Mouse (Mus musculus) ES-Bruce4 (cell line): ENCODE results near the gene Rapgefl1. TPM values are rescaled to one million over a fixed set of nuclear protein-coding genes. Genes with fewer than 3 reads are reported as not detected.

Experiments used
- H3K27ac ChIP-seq: 2 replicates; pipeline ENCODE4 v1.5.1; 2012; ENCODE audit warnings: low read length, inconsistent platforms; ENCODE audit not compliant: insufficient read depth
- H3K27me3 ChIP-seq: 2 replicates; pipeline ENCODE4 v1.6.1; 2012; ENCODE audit warnings: mild to moderate bottlenecking, low read length, inconsistent platforms; ENCODE audit not compliant: control insufficient read depth, poor library complexity, insufficient read depth, severe bottlenecking
- H3K36me3 ChIP-seq: 2 replicates; pipeline ENCODE4 v1.6.1; 2012; ENCODE audit warnings: inconsistent platforms, mild to moderate bottlenecking, low read length, moderate library complexity; ENCODE audit not compliant: control insufficient read depth, poor library complexity, insufficient read depth, severe bottlenecking
- H3K4me1 ChIP-seq: one replicate; pipeline ENCODE4 v1.8.1; 2011; ENCODE audit warnings: low read length; ENCODE audit not compliant: control insufficient read depth, insufficient read depth
- H3K4me3 ChIP-seq: 2 replicates; pipeline ENCODE4 v1.5.1; 2011; ENCODE audit warnings: low read depth, mild to moderate bottlenecking, low read length
- H3K9ac ChIP-seq: 2 replicates; pipeline ENCODE4 v1.6.1; 2012; ENCODE audit warnings: low read depth, mild to moderate bottlenecking, inconsistent platforms; ENCODE audit not compliant: poor library complexity, severe bottlenecking
- H3K9me3 ChIP-seq: replicated peaks from 2 replicates; pipeline ENCODE4 v1.6.1; 2012; ENCODE audit warnings: mild to moderate bottlenecking, low read length, inconsistent platforms; ENCODE audit not compliant: control insufficient read depth, poor library complexity, insufficient read depth, severe bottlenecking
- CTCF ChIP-seq: IDR thresholded peaks from one replicate; pipeline ENCODE4 v1.8.1; 2011; ENCODE audit warnings: low read depth, low read length
- EP300 ChIP-seq: IDR thresholded peaks from 2 replicates; pipeline ENCODE4 v1.6.1; 2011; ENCODE audit warnings: low read depth, low read length; ENCODE audit not compliant: insufficient read depth
- POLR2A ChIP-seq: IDR thresholded peaks from one replicate; pipeline ENCODE4 v1.8.1; 2011; ENCODE audit warnings: low read length; ENCODE audit not compliant: insufficient read depth
- polyA plus RNA-seq: library from polyadenylated mRNA; stranded (reverse); fragments of >200 nt; gene quantifications from 2 replicates; pipeline ENCODE4 v1.2.4, GENCODE M21; 2011; ENCODE audit warnings: low read depth; ENCODE audit not compliant: missing spikeins, insufficient read depth, insufficient read length

Gene Rapgefl1
- polyA plus RNA-seq, 1 experiment, result 3.5 TPM

DNA sequence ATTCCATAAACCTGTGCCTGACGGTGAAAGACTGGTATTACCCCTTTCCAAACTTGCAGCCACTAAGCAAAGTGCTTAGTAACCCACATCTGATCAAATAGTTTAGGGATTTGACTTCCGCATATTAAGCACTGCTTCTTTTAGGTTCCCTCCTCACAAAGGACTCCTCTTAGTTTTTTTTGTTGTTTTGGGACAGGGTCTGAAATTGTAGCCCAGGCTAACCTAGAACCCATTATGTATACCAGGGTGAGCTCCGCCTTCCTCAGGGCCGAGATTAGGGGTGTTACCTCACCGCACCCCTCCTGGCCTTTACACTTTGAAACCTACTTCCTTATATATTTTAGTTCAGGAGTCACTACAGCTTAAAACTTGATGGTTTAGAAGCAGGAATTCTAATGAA lies 46.8 kb upstream of the Rapgefl1 start:
- H3K4me3 ChIP-seq, result no peak overlapping the region
- TF ChIP-seq CTCF (no peak), POLR2A (no peak), EP300 (no peak)
- peaks cover 3% of the 10 kb centered on the region for H3K4me1 ChIP-seq
- peak overlapping the region; percentile 52 for H3K9ac ChIP-seq
- no peaks in the 10 kb centered on the region for H3K9me3 ChIP-seq
- no peaks in the 10 kb centered on the region for H3K36me3 ChIP-seq
- no peaks in the 10 kb centered on the region for H3K27me3 ChIP-seq
- 0 out of 2 replicates have a peak overlapping the region, but pooled peaks have one; percentile 9 for H3K27ac ChIP-seq

DNA sequence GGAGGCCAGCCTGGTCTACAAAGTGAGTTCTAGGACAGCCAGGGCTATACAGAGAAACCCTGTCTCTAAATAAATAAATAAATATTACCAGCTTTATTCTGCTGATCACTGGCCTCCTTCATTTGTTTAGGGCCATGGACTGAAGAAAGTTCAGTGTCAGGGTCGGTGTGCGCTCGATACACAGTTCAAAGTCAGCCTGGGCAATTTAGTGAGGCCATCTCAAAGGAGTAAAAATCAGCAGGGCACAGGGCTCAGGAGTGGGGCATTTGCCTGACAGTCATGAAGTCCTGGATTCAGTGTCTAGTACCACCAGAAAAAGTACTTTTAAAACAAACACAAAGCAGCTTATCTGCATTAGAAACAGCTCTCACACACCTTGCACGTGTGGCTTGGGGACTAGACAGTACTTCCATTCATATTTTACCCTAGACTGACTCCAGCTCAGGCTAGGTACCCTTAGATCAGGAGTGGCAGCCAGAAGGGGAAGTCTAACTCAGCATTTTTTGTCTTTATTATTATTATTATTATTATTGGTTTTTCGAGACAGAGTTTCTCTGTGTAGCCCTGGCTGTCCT lies 45.9 kb upstream of the Rapgefl1 start:
- TF ChIP-seq EP300, result no peak
- no peaks in the 10 kb centered on the region for H3K9me3 ChIP-seq
- H3K4me3 ChIP-seq, result no peak overlapping the region
- no peak overlapping the region for H3K9ac ChIP-seq
- H3K36me3 ChIP-seq, result no peaks in the 10 kb centered on the region
- H3K27ac ChIP-seq, result no peak overlapping the region
- no peaks in the 10 kb centered on the region for H3K27me3 ChIP-seq
- H3K4me1 ChIP-seq, result peaks cover 3% of the 10 kb centered on the region

- Histone ChIP-seq H3K9me3 (no peaks in the 10 kb centered on the region), H3K4me1 (peaks cover 3% of the 10 kb centered on the region), H3K36me3 (no peaks in the 10 kb centered on the region), H3K27ac (no peak overlapping the region), H3K4me3 (no peak overlapping the region), H3K27me3 (no peaks in the 10 kb centered on the region), H3K9ac (no peak overlapping the region)
- TF ChIP-seq POLR2A (no peak), CTCF (no peak), EP300 (no peak)
Observed at GRCm38 (mm10) chr11:98791448-98791847, 45.1 kb upstream of the Rapgefl1 start.

DNA sequence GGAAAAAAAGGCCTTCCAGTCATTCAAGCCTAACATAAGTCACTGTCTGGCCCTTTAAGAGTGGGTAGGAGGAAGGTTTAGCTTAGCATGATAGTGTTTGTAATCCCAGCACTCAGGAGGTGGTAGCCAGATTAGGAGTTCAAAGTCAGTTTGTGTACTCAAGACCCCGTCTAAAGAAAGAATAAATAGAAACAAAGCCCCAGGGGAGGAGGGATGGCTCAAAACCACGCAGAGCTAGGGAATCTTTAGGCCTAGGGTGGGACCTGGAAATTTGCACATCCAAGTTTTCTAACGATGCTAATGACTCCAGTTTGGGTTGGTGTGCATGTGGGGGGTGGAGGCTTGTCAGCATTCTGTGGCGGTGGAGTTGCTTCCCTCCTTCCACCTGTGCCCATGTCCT lies 44.5 kb upstream of the Rapgefl1 start:
- Histone ChIP-seq H3K9ac (no peak overlapping the region), H3K9me3 (no peaks in the 10 kb centered on the region), H3K27ac (no peak overlapping the region), H3K4me1 (peaks cover 2% of the 10 kb centered on the region), H3K4me3 (no peak overlapping the region), H3K36me3 (no peaks in the 10 kb centered on the region), H3K27me3 (no peaks in the 10 kb centered on the region)
- TF ChIP-seq CTCF (no peak), POLR2A (no peak), EP300 (no peak)

DNA sequence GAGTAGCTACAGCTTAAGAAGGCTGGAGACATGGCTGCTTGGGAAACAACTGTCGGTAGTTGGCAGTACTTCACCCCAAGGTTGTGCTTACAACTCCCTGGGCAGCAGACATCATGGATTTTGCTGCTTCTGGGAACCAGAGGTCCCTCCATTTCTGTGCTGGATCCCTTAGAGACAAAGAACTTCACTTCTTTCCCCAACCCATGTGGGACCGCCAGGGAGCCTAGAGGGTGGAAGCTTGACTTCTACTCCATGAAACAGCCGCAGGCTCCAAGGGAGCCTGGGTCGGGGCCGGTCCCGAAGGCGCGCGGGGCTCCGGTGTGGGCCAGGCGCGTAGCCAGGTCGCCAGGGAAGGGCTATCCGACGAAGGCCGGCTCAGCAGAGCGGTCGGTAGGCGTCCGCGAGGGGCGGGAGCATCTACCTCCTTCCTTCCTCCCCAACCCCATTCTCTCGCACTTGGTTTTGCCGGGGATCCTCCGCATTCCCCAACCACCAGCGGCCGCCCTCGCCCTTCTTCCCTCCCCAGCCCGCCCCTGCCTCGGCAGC lies 42.0 kb upstream of the Rapgefl1 start:
- peak overlapping the region; percentile 56 for H3K27ac ChIP-seq
- peaks cover 7% of the 10 kb centered on the region for H3K36me3 ChIP-seq
- no peak for TF ChIP-seq POLR2A
- no peak for TF ChIP-seq EP300
- TF ChIP-seq CTCF, result no peak
- peak overlapping the region; percentile 78 for H3K4me3 ChIP-seq
- no peaks in the 10 kb centered on the region for H3K9me3 ChIP-seq
- no peaks in the 10 kb centered on the region for H3K4me1 ChIP-seq
- no peaks in the 10 kb centered on the region for H3K27me3 ChIP-seq
- peak overlapping the region; percentile 100 for H3K9ac ChIP-seq

GRCm38 (mm10) chr11:98795015-98795713 lies 41.4 kb upstream of the Rapgefl1 start, which contains the start of gene Msl1:
Gene Msl1 (plus strand): TSS chr11:98795516.
- H3K9me3 ChIP-seq, result no peaks in the 10 kb centered on the region
- H3K9ac ChIP-seq, result peak within 1 kb of the TSS; percentile 100
- TF ChIP-seq CTCF (no peak), POLR2A (no peak), EP300 (no peak)
- H3K4me1 ChIP-seq, result no peaks in the 10 kb centered on the region
- peak within 1 kb of the TSS; percentile 56 for H3K27ac ChIP-seq
- peaks cover 14% of the 10 kb centered on the region for H3K36me3 ChIP-seq
- H3K27me3 ChIP-seq, result no peaks in the 10 kb centered on the region
- H3K4me3 ChIP-seq, result peak within 1 kb of the TSS; percentile 78
